Comparison of ENCODE assay signal across 24 mouse cellular contexts in genomic region chr4:63585216-63585615, GRCm38 (mm10). TPM values are rescaled to one million over a fixed set of nuclear protein-coding genes. Genes with fewer than 3 reads are reported as not detected.
"Had no signal": no experiment of that assay in that cellular context is flagged by ENCODE, and none has a peak within 500 bp of the region (broad histone marks: within the 10 kb centered on the region; RNA-seq: fewer than 3 reads in every experiment).

No protein-coding gene starts in this region.

- DNase-seq: lung, embryonic 14.5 days; lung, postnatal 10 days; lung, postnatal 4 days; midbrain, embryonic 14.5 days; retina, postnatal 1 day; right cerebral cortex, adult 18-20 months; right cerebral cortex, postnatal 25 days; right cerebral cortex, postnatal 4 days; spleen, adult 18-20 months; thymus, adult 18-20 months; thymus, postnatal 14 days; thymus, postnatal 36 days had no signal

- H3K9ac ChIP-seq: lung, embryonic 14.5 days; midbrain, embryonic 12.5 days; neural tube, embryonic 13.5 days; neural tube, embryonic 15.5 days had no signal

- ATAC-seq: midbrain, embryonic 16.5 days had no signal

- H3K36me3 ChIP-seq: midbrain, embryonic 12.5 days; neural tube, embryonic 13.5 days; neural tube, embryonic 15.5 days had no signal

- H3K27me3 ChIP-seq: midbrain, embryonic 12.5 days; neural tube, embryonic 13.5 days; neural tube, embryonic 15.5 days had no signal

- H3K4me3 ChIP-seq: midbrain, embryonic 10.5 days; midbrain, embryonic 12.5 days; myocyte; neural tube, embryonic 13.5 days; neural tube, embryonic 15.5 days had no signal

- H3K9me3 ChIP-seq: midbrain, embryonic 10.5 days; midbrain, embryonic 12.5 days; neural tube, embryonic 13.5 days; neural tube, embryonic 15.5 days had no signal

- H3K27ac ChIP-seq: midbrain, embryonic 10.5 days; midbrain, embryonic 12.5 days; neural tube, embryonic 13.5 days; neural tube, embryonic 15.5 days had no signal

- H3K4me2 ChIP-seq: lung, embryonic 14.5 days; midbrain, embryonic 12.5 days; neural tube, embryonic 13.5 days; neural tube, embryonic 15.5 days had no signal

RNA-seq across cellular contexts. Expression of gene Gm11213, which starts 19.8 kb away (rescaled TPM):
- polyA plus RNA-seq: lung, embryonic 14.5 days; lung, embryonic 16.5 days; midbrain, embryonic 10.5 days; midbrain, embryonic 12.5 days; midbrain, embryonic 14.5 days; midbrain, embryonic 16.5 days; myocyte; neural tube, embryonic 11.5 days; neural tube, embryonic 13.5 days; neural tube, embryonic 15.5 days; small intestine, adult 2 months; stomach, embryonic 14.5 days; stomach, embryonic 16.5 days; thymus, postnatal 0 days had no signal

RNA-seq across cellular contexts. Expression of gene Tex48, which starts 37.0 kb away (rescaled TPM):
- polyA plus RNA-seq: lung, embryonic 14.5 days; lung, embryonic 16.5 days; midbrain, embryonic 10.5 days; midbrain, embryonic 12.5 days; midbrain, embryonic 14.5 days; midbrain, embryonic 16.5 days; myocyte; neural tube, embryonic 11.5 days; neural tube, embryonic 13.5 days; neural tube, embryonic 15.5 days; small intestine, adult 2 months; stomach, embryonic 14.5 days; stomach, embryonic 16.5 days; thymus, postnatal 0 days had no signal
